ENCODE assay signal across 14 mouse cellular contexts in genomic region chr5:53042034-53042748, GRCm38 (mm10). TPM values are rescaled to one million over a fixed set of nuclear protein-coding genes. Genes with fewer than 3 reads are reported as not detected.
DNase-seq lines count a peak whose midpoint lies in the region; TF ChIP-seq lines count a peak whose summit lies in the region.
"Had no signal": no experiment of that assay in that cellular context is flagged by ENCODE, and none has a peak within 500 bp of the region (broad histone marks: within the 10 kb centered on the region; RNA-seq: fewer than 3 reads in every experiment).

No protein-coding gene starts in this region.

- H3K79me2 ChIP-seq in liver, adult 2 months (ENCODE audit: control insufficient read depth, insufficient read depth, low read length) = no peaks in the 10 kb centered on the region

- H3K27me3 ChIP-seq in liver, adult 2 months (ENCODE audit: control insufficient read depth, insufficient read depth, low read length) = no peaks in the 10 kb centered on the region
- H3K27me3 ChIP-seq: CH12.LX; midbrain, embryonic 12.5 days had no signal

- no peak for DNase-seq in liver, adult 2 months (ENCODE audit: extremely low read depth, low read depth, low spot score)
- DNase-seq in liver (no peak), 3T3-L1 (ENCODE audit: low read depth, low spot score) (peak; percentile 76), ZHBTc4 (ENCODE audit: low read depth, low spot score) (peak; percentile 17)
- DNase-seq in lung, postnatal 4 days = peak; percentile 24 to 50
- DNase-seq in c-Kit-positive CD71-positive TER-119-positive erythroid progenitor cells, embryonic 14.5 days (ENCODE audit: low spot score) = no peak
- no peak for DNase-seq in right cerebral cortex, postnatal 36 days (ENCODE audit: low spot score in 2 of 2)
- DNase-seq: cerebellum, adult 8-10 months; heart, postnatal 14 days; kidney, postnatal 36 days; thymus, postnatal 36 days had no signal

- peaks cover 24% of the 10 kb centered on the region for H3K4me1 ChIP-seq in liver, adult 2 months (ENCODE audit: control insufficient read depth, insufficient read depth, low read length)
- H3K4me1 ChIP-seq: forebrain, embryonic 10.5 days; midbrain, embryonic 12.5 days had no signal

- H3K4me3 ChIP-seq in liver, adult 2 months (ENCODE audit: insufficient read depth, low read depth, low read length) = no peak overlapping the region
- H3K4me3 ChIP-seq: forebrain, embryonic 10.5 days; midbrain, embryonic 12.5 days had no signal

- no peaks in the 10 kb centered on the region for H3K36me3 ChIP-seq in liver, adult 2 months (ENCODE audit: control insufficient read depth, insufficient read depth, low read length)
- H3K36me3 ChIP-seq: forebrain, embryonic 10.5 days; midbrain, embryonic 12.5 days had no signal

- peak overlapping the region; percentile 84 for H3K27ac ChIP-seq in liver, adult 2 months (replicated peaks; ENCODE audit: insufficient read depth, low read depth, low read length)
- H3K27ac ChIP-seq: forebrain, embryonic 10.5 days; midbrain, embryonic 12.5 days had no signal

- H3K9ac ChIP-seq in liver, adult 2 months (ENCODE audit: low read depth, low read length) = 0 out of 2 replicates have a peak overlapping the region, but pooled peaks have one; percentile 27
- H3K9ac ChIP-seq: midbrain, embryonic 12.5 days had no signal

- 12% methylated on average over 5 of the region's 5 CpGs for WGBS in liver, adult 2 months

- TF ChIP-seq CTCF in liver, adult 2 months (IDR thresholded peaks at IDR 0.05; ENCODE audit: low read depth, low read length) = no peak

- TF ChIP-seq POLR2A in liver, adult 2 months (IDR thresholded peaks at IDR 0.05; ENCODE audit: extremely low read depth, insufficient read depth, low read length) = no peak

RNA-seq across cellular contexts. Expression of gene Slc34a2, which starts 4.3 kb away (rescaled TPM):
- 0.18 and 0.27 TPM in 2 replicates for total RNA-seq in liver, adult 2 months (2014; rRNA removed)
- 1.4 and 1.7 TPM in 2 replicates for polyA plus RNA-seq in liver, adult 2 months (2012; rRNA removed)
- total RNA-seq: CH12.LX had no signal
- polyA plus RNA-seq: forebrain, embryonic 10.5 days; midbrain, embryonic 12.5 days had no signal

Comparison
In these comparisons a context has a peak if more than half of its experiments do, and no peak if none do; other contexts are left out.
1. DNase-seq: peak in 3T3-L1 (single experiment), ZHBTc4 (single experiment) and lung, postnatal 4 days (2 of 2); none in liver, adult 2 months (single experiment), liver (single experiment), c-Kit-positive CD71-positive TER-119-positive erythroid progenitor cells, embryonic 14.5 days (single experiment) and right cerebral cortex, postnatal 36 days (0 of 2).